Mouse (Mus musculus): ENCODE data around the gene Sytl2. TPM values are rescaled to one million over a fixed set of nuclear protein-coding genes. Genes with fewer than 3 reads are reported as not detected.
A peak's percentile ranks its signal among the peaks of the same experiment; 100 is the strongest.

The Sytl2 gene
- total RNA-seq (2012; rRNA removed): 1.3 and 2.7 TPM in 2 replicates

DNA sequence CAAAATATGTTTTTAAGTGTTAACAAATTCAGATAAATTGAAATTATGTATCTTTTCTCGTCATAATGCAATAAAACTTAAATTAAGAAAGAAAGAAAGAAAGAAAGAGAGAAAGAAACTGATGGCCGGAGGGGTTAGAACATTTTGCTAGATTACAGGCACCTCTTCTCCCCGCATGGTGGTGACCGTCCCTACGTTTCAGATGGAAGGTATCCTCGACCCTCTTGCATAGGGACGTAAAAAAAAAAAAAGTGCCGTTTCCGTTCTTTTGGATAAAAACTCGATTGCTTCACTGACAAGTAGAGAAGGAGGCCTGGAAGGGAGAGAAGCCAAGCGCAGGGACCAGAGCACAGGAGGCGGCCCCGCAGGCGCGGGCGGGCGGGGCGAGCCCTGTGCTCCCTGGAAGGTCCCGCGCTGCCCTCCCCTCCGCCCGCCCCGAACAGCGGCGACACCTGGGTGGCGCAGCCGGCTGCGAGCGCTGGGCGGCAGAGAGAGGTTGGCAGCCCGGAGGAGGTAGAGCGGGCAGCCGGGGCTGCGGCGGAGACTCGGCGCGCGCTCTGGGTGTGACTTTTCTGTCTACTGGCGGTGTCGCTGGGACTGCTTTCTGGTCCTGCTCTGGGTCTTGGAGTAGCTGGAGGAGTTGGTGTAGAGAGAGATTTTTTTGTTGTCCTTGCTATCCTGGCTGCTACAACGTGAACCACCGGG is at the start of gene Sytl2:
Gene Sytl2, plus strand, starts transcription at position 311 of the 705 bp plus-strand sequence.
- Histone ChIP-seq H3K4me3 (ENCODE audit: insufficient read depth in 1 of 2, low read depth in 1 of 2, low read length in 2 of 2, poor library complexity in 1 of 2, severe bottlenecking in 1 of 2) (peak within 1 kb of the TSS; percentile 63 to 71), H3K4me1 (ENCODE audit: control insufficient read depth in 2 of 2, insufficient read depth in 2 of 2, low read length in 2 of 2, poor library complexity in 1 of 2) (no peaks in the 10 kb centered on the region; a peak in 1 of 4 replicates), H3K36me3 (ENCODE audit: control insufficient read depth, insufficient read depth, low read length, poor library complexity, severe bottlenecking) (no peaks in the 10 kb centered on the region), H3K9ac (ENCODE audit: insufficient read depth, low read depth, low read length, poor library complexity, severe bottlenecking) (peak within 1 kb of the TSS; percentile 64), H3K9me3 (ENCODE audit: control insufficient read depth, insufficient read depth, low read depth, low read length) (no peaks in the 10 kb centered on the region), H3K27ac (ENCODE audit: insufficient read depth, low read depth, low read length, poor library complexity, severe bottlenecking) (no peak within 1 kb of the TSS)
- TF ChIP-seq CHD2 (IDR thresholded peaks at IDR 0.05; ENCODE audit: low read depth, low read length) (no peak), ZC3H11A (IDR thresholded peaks at IDR 0.05; ENCODE audit: borderline replicate concordance, low read depth, low read length) (no peak), MAFK (IDR thresholded peaks at IDR 0.05; ENCODE audit: insufficient read depth, low read depth, low read length) (no peak), HCFC1 (IDR thresholded peaks at IDR 0.05; ENCODE audit: borderline replicate concordance, insufficient read depth, low read length) (no peak), ZNF384 (IDR thresholded peaks at IDR 0.05; ENCODE audit: low read depth, low read length) (no peak)
- DNase-seq (ENCODE audit: low read depth, low spot score): peak; percentile 24
- in situ Hi-C loops (cut with MboI; ENCODE audit: low sequenced_read_pairs in 2 of 2, unreplicated experiment in 2 of 2): no loop called here

DNA sequence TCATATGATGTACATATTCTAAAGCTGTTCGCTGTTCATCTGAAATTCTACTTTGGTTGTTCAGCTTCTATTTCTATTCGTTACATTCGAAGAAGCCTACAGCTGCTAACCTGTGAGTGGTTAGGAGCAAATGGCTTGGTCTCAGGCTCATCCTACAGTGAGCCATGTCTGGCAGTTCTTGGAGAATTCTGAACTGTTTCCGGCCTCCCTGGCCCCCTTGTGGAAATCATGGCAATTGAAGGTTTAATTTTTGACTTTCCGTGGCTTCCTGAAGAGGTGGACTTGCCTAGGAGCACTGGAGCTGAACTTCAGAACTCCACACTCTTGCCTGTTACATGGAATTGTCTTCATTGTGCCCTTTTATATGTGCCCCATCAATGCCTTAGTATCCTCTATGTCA is 49.1 kb upstream of the Sytl2 start:
- DNase-seq (ENCODE audit: low read depth, low spot score): no peak
- TF ChIP-seq ZC3H11A (IDR thresholded peaks at IDR 0.05; ENCODE audit: borderline replicate concordance, low read depth, low read length): no peak
- TF ChIP-seq HCFC1 (IDR thresholded peaks at IDR 0.05; ENCODE audit: borderline replicate concordance, insufficient read depth, low read length): no peak
- TF ChIP-seq MAFK (IDR thresholded peaks at IDR 0.05; ENCODE audit: insufficient read depth, low read depth, low read length): no peak
- no peak for TF ChIP-seq CHD2 (IDR thresholded peaks at IDR 0.05; ENCODE audit: low read depth, low read length)
- TF ChIP-seq ZNF384 (IDR thresholded peaks at IDR 0.05; ENCODE audit: low read depth, low read length): no peak
- Histone ChIP-seq H3K9ac (ENCODE audit: insufficient read depth, low read depth, low read length, poor library complexity, severe bottlenecking) (no peak overlapping the region), H3K9me3 (ENCODE audit: control insufficient read depth, insufficient read depth, low read depth, low read length) (no peaks in the 10 kb centered on the region), H3K27ac (ENCODE audit: insufficient read depth, low read depth, low read length, poor library complexity, severe bottlenecking) (no peak overlapping the region), H3K4me3 (ENCODE audit: insufficient read depth in 1 of 2, low read depth in 1 of 2, low read length in 2 of 2, poor library complexity in 1 of 2, severe bottlenecking in 1 of 2) (no peak overlapping the region), H3K36me3 (ENCODE audit: control insufficient read depth, insufficient read depth, low read length, poor library complexity, severe bottlenecking) (no peaks in the 10 kb centered on the region), H3K4me1 (ENCODE audit: control insufficient read depth in 2 of 2, insufficient read depth in 2 of 2, low read length in 2 of 2, poor library complexity in 1 of 2) (no peaks in the 10 kb centered on the region)
- in situ Hi-C loops (cut with MboI; ENCODE audit: low sequenced_read_pairs in 2 of 2, unreplicated experiment in 2 of 2): loop anchor here in 1 of 2 experiments (25.0 kb wide), 1 partner anchor 741 kb away; no protein-coding TSS in a partner anchor

DNA sequence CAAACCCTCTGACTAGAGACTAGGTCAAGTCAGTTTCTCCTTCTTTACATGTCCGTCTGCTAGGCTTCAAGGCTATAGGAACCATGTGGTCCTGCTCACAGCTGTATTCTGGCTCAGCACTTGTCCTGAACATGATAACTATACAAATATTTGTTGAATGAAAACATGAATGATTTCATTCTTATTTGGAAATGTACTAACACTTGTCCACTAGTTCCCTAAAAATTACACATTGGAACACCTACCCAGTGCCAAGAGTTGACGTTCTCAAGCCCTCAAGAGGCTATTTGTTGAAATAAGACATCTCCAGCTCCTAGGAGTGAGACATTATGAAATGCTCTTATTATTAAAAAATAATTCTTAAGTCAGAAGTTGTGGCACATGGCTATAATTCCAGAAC is 43.4 kb upstream of the Sytl2 start:
- Histone ChIP-seq H3K9me3 (ENCODE audit: control insufficient read depth, insufficient read depth, low read depth, low read length) (no peaks in the 10 kb centered on the region), H3K4me1 (ENCODE audit: control insufficient read depth in 2 of 2, insufficient read depth in 2 of 2, low read length in 2 of 2, poor library complexity in 1 of 2) (0 out of 4 replicates have a peak, but pooled peaks cover 3 to 5% of the 10 kb centered on the region in 2 experiments), H3K9ac (ENCODE audit: insufficient read depth, low read depth, low read length, poor library complexity, severe bottlenecking) (no peak overlapping the region), H3K4me3 (ENCODE audit: insufficient read depth in 1 of 2, low read depth in 1 of 2, low read length in 2 of 2, poor library complexity in 1 of 2, severe bottlenecking in 1 of 2) (no peak overlapping the region), H3K27ac (ENCODE audit: insufficient read depth, low read depth, low read length, poor library complexity, severe bottlenecking) (no peak overlapping the region), H3K36me3 (ENCODE audit: control insufficient read depth, insufficient read depth, low read length, poor library complexity, severe bottlenecking) (no peaks in the 10 kb centered on the region)
- DNase-seq (ENCODE audit: low read depth, low spot score): no peak
- in situ Hi-C loops (cut with MboI; ENCODE audit: low sequenced_read_pairs in 2 of 2, unreplicated experiment in 2 of 2): loop anchor here in 1 of 2 experiments (25.0 kb wide), 1 partner anchor 746 kb away; no protein-coding TSS in a partner anchor
- TF ChIP-seq ZNF384 (IDR thresholded peaks at IDR 0.05; ENCODE audit: low read depth, low read length) (no peak), HCFC1 (IDR thresholded peaks at IDR 0.05; ENCODE audit: borderline replicate concordance, insufficient read depth, low read length) (no peak), CHD2 (IDR thresholded peaks at IDR 0.05; ENCODE audit: low read depth, low read length) (no peak), ZC3H11A (IDR thresholded peaks at IDR 0.05; ENCODE audit: borderline replicate concordance, low read depth, low read length) (no peak), MAFK (IDR thresholded peaks at IDR 0.05; ENCODE audit: insufficient read depth, low read depth, low read length) (no peak)

DNA sequence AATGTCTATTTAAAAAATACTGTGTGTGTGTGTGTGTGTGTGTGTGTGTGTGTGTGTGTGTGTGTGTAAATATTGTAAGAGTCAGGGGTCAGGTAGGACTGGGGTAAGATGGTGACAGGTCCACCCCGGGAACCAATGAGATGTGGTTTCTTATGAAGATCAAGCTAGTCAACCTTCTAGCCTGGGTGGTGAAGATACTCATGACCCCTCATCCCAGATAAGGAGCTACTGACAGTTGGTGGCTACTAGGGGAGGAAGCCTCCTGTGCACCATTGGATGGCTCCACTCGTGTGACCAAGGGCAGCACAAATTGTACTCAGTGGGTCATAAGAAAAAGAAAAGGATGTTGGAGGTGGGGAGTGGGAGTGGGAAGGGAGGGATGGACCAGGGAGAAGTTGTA is 42.2 kb upstream of the Sytl2 start:
- Histone ChIP-seq H3K9ac (ENCODE audit: insufficient read depth, low read depth, low read length, poor library complexity, severe bottlenecking) (no peak overlapping the region), H3K4me3 (ENCODE audit: insufficient read depth in 1 of 2, low read depth in 1 of 2, low read length in 2 of 2, poor library complexity in 1 of 2, severe bottlenecking in 1 of 2) (no peak overlapping the region), H3K9me3 (ENCODE audit: control insufficient read depth, insufficient read depth, low read depth, low read length) (no peaks in the 10 kb centered on the region), H3K4me1 (ENCODE audit: control insufficient read depth in 2 of 2, insufficient read depth in 2 of 2, low read length in 2 of 2, poor library complexity in 1 of 2) (0 out of 4 replicates have a peak, but pooled peaks cover 3 to 5% of the 10 kb centered on the region in 2 experiments), H3K36me3 (ENCODE audit: control insufficient read depth, insufficient read depth, low read length, poor library complexity, severe bottlenecking) (no peaks in the 10 kb centered on the region), H3K27ac (ENCODE audit: insufficient read depth, low read depth, low read length, poor library complexity, severe bottlenecking) (no peak overlapping the region)
- DNase-seq (ENCODE audit: low read depth, low spot score): no peak
- in situ Hi-C loops (cut with MboI; ENCODE audit: low sequenced_read_pairs in 2 of 2, unreplicated experiment in 2 of 2): loop anchor here in 1 of 2 experiments (25.0 kb wide), 1 partner anchor 748 kb away; no protein-coding TSS in a partner anchor
- TF ChIP-seq MAFK (IDR thresholded peaks at IDR 0.05; ENCODE audit: insufficient read depth, low read depth, low read length) (no peak), ZNF384 (IDR thresholded peaks at IDR 0.05; ENCODE audit: low read depth, low read length) (no peak), ZC3H11A (IDR thresholded peaks at IDR 0.05; ENCODE audit: borderline replicate concordance, low read depth, low read length) (no peak), CHD2 (IDR thresholded peaks at IDR 0.05; ENCODE audit: low read depth, low read length) (no peak), HCFC1 (IDR thresholded peaks at IDR 0.05; ENCODE audit: borderline replicate concordance, insufficient read depth, low read length) (no peak)

Measured in ES-E14 (cell line).